Mouse (Mus musculus) 416B (cell line): ENCODE data around the gene Olfr1057.
"Not testable (repeated sequence)": the region's sequence is repeated elsewhere in the genome, so short reads cannot be mapped to it uniquely, and the experiment has no call there.

ENCODE experiments used
- DNase-seq: peaks from one replicate; pipeline ENCODE4 v3.0.0; 2011; ENCODE audit warnings: low read depth

Olfr1057 gene

DNA sequence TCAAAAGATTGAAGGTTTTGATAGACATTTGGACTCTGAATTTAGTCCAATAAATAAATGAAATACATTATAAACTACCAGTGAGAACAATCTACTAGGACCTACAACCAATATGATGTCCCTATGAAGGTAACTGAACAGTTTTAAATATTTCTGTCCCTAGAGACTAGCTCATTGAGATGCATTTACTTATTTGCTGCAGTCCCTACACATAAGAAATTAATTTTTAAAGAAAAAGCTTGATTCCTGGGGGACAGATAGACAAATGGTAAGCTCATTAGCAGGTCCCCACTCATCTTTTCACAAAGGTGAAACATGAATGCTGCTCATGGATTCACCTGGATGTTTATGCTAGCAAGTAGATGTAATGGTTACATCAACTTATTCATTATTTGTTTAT is at the start of gene Olfr1057:
Olfr1057 (minus strand) TSS at position 101 of the 400 bp plus-strand sequence.
- no peak for DNase-seq

DNA sequence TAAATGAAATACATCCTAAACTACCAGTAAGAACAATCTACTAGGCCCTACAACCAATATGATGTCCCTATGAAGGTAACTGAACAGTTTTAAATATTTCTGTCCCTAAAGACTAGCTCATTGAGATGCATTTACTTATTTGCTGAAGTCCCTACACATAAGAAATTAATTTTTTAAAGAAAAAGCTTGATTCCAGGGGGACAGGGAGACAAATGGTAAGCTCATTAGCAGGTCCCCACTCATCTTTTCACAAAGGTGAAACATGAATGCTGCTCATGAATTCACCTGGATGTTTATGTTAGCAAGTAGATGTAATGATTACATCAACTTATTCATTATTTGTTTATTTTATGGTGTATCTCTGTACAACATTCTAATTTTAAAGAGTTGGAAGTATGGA is 48.5 kb upstream of the Olfr1057 start, which contains the start of gene Olfr1062:
Olfr1062 (minus strand) TSS at position 101 of the 400 bp plus-strand sequence.
- DNase-seq, result not testable (repeated sequence)

DNA sequence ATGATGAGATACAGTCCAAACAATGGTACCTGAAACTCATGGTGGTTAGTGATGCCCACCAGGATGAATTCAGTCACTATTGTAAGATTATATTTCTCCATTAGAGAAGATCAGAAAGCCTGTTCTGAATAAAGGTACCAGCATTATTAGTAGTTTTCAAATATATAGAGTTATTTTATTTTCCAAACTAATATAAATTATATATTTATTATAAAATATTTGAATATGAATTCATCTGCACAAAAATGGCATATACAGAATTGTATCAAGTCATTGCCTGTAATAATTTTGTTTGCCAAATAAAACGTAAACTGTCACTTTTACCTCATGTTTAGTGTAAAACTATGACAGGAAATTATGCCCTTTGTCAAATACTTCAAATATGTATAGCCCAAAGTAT is 35.8 kb upstream of the Olfr1057 start, which contains the start of gene Olfr1061:
Olfr1061 (minus strand) TSS at position 101 of the 400 bp plus-strand sequence.
- DNase-seq, result no peak

DNA sequence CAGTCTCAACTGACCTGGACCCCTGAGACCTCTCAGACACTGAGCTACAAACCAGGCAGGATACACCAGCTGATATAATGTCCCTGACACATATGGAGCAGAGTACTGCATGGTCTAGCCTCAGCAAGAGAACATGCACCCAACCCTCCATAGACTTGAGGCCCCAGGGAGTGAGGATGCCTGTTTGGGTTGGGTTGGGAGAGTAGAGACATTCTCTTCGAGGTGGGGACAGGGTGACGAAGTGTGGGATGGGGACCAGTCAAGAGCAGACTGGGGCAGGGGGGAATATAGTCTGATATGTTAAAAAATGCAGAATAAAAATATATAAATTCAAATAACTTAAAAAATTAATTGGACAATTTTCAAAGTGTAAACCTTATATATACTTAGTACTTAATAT is 16.9 kb upstream of the Olfr1057 start:
- DNase-seq, result no peak

DNA sequence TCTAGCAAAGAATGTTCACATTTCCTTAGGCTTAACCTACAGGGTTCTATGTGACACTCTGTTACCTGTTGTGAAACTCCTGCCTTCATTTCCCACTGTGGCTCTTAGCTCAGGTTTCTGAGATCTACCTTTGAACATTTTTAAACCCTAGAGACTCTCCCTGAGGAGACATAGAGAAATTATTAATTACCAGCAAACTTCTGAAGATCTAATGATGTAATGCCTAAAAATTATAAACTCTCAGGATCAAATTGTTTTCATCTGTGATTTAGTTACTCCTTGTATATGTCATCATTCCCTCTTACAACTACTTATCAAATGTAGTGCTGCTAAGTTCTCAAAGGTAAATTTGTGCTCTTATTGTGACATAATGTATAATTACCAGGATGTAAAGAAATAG is 10.3 kb upstream of the Olfr1057 start, which contains the start of gene Olfr1058:
Olfr1058 (minus strand) TSS at position 101 of the 400 bp plus-strand sequence.
- DNase-seq, result not testable (repeated sequence)

DNA sequence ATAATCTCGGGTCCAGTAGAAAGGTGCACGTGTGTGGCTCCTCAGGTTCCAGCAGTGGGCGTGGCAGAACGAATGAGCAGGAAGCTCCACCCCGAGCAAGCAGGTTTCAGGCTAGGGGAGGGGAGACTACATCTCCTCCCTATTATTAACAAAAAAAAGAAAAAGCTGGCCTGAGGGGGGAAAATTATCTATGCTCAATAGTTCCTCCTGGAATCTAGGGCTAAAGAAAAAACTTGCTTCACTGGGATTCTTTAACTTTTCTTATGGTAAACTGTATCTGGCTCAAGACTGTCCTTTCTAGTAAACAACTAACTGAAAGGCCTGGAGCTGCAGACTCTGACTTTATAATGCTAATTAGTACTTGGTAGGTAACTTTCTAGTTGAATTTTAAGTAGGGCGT is 11.9 kb downstream of the Olfr1057 start:
- DNase-seq, result not testable (repeated sequence)

DNA sequence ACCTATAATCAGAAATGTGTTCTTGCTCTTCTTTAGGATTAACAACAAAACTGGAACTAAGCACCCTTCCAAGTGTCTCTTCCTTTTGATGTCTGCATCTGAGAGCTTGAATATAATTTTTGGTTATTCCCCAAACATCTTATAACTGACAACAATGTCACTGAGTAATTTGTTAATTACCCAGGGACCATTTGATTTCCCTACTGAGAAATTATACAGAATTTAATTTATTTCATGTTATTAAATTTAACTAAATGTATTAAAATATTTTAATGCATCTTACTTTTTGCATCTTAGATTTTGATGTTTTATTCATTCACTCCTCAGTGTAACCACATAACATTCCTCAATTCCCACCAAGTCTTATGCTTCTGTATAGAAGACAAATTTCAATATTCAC is 15.8 kb downstream of the Olfr1057 start, which contains the start of gene Olfr1056:
Olfr1056 (minus strand) TSS at position 101 of the 400 bp plus-strand sequence.
- DNase-seq, result no peak

DNA sequence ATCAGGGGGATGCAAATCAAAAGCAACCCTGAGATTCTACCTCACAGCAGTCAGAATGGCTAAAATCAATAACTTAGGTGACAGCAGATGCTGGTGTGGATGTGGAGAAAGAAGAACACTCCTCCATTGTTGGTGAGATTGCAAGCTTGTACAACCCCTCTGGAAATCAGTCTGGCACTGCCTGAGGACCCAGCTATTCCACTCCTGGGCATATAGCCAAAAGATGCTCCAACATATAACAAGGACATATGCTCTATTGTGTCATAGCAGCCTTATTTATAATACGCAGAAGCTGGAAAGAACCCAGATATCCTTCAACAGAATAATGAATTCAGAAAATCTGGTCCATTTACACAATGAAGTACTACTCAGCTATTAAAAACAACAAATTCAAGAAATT is 26.4 kb downstream of the Olfr1057 start:
- DNase-seq, result not testable (repeated sequence)

DNA sequence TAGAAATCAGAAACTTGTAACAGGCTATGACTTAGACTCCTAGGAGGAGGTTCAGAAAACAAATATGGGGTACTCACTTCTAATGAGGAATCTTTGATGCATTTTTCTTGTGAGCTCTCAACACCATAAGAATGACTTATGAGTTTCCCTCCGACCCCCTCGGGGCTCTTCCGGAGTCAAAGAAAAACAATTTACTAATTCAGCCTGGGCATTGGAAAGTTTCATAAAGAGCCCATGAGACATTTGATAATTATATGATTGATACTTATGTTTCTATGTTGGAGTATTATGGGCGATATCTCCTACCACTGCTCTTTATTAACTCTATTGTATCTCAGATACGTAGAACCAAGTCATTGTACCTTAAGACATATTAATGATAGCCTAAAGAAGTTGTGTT is 28.0 kb downstream of the Olfr1057 start, which contains the start of gene Olfr1055:
Olfr1055 (minus strand) TSS at position 101 of the 400 bp plus-strand sequence.
- no peak for DNase-seq

DNA sequence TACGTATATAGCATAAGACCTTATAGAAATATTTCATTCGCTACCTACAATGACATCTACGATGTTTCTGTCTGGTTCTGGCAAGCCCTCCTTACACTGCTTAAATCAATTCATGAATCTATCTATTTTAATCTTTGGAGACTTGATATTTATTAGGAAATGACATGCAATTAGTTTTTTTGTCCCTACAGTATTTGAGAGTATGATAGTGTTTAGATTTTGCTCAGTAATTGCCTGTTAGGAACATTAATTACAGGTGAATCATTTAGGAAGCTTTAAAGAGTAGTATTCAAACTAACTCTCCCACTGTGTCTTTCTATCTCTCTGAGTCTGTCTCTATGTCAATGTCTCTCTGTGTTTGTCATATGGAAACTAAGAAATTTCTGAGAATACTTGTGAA is 42.9 kb downstream of the Olfr1057 start, which contains the start of gene Olfr1054:
Olfr1054 (minus strand) TSS at position 101 of the 400 bp plus-strand sequence.
- DNase-seq, result no peak
